Mouse (Mus musculus): ENCODE measurements around the gene Clptm1. TPM values are rescaled to one million over a fixed set of nuclear protein-coding genes. Genes with fewer than 3 reads are reported as not detected.
A peak's percentile ranks its signal among the peaks of the same experiment; 100 is the strongest.

Clptm1 gene
- polyA plus RNA-seq, 1 experiment from 2014 or later = 92.6 TPM

DNA sequence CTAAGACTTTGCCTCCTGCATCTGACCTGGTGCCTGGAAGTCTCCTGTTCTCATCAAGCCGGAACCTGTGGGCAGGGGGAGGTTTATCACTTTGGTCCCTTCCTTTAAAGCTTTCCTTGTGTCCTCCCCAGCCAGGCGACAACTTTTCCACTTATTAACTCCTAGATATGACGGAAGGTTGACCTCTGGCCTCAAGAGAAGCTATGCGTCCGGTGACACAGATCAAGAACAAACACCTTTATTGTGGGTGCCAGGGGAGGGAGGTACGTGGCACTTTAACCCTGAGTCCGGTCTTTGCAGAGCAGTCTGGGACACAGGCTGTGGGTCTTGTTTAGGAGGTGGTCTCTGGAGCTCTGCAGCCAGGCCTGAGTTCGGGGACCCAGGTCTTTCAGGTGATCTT is 13.0 kb upstream of the Clptm1 start, which contains the start of gene Apoc2:
TSS of gene Apoc2 (minus strand) at position 70 of the 400 bp plus-strand sequence.
- WGBS = 76% methylated on average over 8 of the region's 8 CpGs
- Histone ChIP-seq H3K27me3 (no peaks in the 10 kb centered on the region), H3K4me2 (no peak within 1 kb of the TSS), H3K4me1 (replicated peaks) (no peaks in the 10 kb centered on the region), H3K9ac (replicated peaks) (0 out of 2 replicates have a peak within 1 kb of the TSS, but pooled peaks have one; percentile 12), H3K9me3 (no peaks in the 10 kb centered on the region), H3K27ac (no peak within 1 kb of the TSS), H3K4me3 (replicated peaks) (no peak within 1 kb of the TSS), H3K36me3 (no peaks in the 10 kb centered on the region)
- ATAC-seq (ENCODE audit: insufficient number of reproducible peaks, insufficient read depth, low FRiP score, low TSS enrichment, low read depth) = no peak

DNA sequence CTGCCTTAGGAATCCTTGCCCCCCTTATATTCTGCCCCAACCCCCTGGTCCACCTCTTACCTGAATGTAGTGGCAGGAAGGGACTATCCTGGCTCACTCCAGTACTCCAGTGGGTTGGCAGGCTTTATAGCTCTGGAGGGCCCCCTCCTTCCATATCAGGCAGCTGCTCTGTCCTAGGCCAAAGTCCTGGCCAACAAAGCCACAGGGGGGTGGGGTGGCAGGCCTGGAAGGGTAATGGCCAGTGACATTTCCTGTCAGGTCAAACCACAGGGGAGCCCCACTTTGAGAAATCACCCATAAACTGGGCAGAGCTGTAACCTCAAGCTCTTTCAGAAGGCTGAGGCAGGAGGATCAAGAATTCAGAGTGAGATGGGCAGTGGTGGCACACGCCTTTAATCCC is 11.8 kb upstream of the Clptm1 start:
- Histone ChIP-seq H3K9me3 (no peaks in the 10 kb centered on the region), H3K4me2 (no peak overlapping the region), H3K9ac (replicated peaks) (no peak overlapping the region), H3K36me3 (no peaks in the 10 kb centered on the region), H3K27me3 (no peaks in the 10 kb centered on the region), H3K27ac (no peak overlapping the region), H3K4me3 (replicated peaks) (no peak overlapping the region), H3K4me1 (replicated peaks) (no peaks in the 10 kb centered on the region)
- ATAC-seq (ENCODE audit: insufficient number of reproducible peaks, insufficient read depth, low FRiP score, low TSS enrichment, low read depth) = no peak
- WGBS = 59% methylated on average over 1 of the region's 1 CpGs

DNA sequence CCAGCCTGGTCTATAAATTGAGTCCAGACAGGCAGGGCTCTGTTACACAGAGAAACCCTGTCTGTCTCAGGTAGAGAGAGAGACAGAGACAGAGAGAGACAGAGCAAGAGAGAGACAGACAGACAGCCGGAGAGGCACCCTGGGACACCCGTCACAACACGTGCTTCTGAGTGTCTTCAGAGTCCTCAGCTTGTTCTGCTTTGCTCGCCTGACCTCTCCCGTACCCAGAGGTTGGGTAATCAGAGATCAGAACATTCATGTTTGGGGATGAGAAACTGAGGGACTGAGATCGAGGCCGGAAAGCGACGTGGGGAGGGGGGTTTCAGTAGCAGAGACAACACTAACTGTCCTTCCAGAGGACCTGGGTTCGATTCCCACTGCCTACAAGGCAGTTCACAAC is 11.0 kb upstream of the Clptm1 start:
- no peak for ATAC-seq (ENCODE audit: insufficient number of reproducible peaks, insufficient read depth, low FRiP score, low TSS enrichment, low read depth)
- Histone ChIP-seq H3K36me3 (no peaks in the 10 kb centered on the region), H3K27ac (no peak overlapping the region), H3K9ac (replicated peaks) (no peak overlapping the region), H3K27me3 (no peaks in the 10 kb centered on the region), H3K4me2 (no peak overlapping the region), H3K9me3 (no peaks in the 10 kb centered on the region), H3K4me1 (replicated peaks) (no peaks in the 10 kb centered on the region), H3K4me3 (replicated peaks) (no peak overlapping the region)
- 83% methylated on average over 10 of the region's 10 CpGs for WGBS

DNA sequence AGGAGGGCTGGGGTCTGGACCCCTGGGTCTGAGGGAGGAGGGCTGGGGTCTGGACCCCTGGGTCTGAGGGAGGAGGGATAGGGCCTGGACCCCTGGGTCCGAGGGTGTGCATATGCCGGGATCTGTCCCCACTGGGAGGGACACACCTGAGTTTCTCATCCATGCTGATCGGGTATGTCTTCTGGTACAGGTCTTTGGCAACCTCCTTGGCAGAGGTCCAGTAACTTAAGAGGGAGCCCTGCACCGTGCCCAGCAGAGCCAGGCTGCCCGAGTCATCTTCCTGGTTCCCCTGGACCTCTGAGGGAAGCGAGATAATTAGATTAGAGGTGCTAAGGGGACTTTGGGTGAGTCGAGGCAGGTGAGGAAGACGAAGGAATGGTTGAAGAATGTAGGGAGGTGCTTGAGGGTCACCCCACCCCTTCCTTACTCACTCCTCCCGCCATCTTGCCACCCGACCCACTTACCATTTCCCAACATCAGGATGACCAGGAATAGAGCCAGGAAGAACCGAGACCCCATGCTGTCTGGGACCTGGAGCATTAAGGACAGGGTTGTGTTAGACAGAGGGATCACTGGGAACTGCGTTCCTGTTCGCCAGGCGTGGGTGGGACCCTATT is 8.4 kb upstream of the Clptm1 start:
- WGBS = 64% methylated on average over 14 of the region's 14 CpGs
- H3K36me3 ChIP-seq = no peaks in the 10 kb centered on the region
- no peaks in the 10 kb centered on the region for H3K27me3 ChIP-seq
- no peaks in the 10 kb centered on the region for H3K9me3 ChIP-seq
- no peak overlapping the region for H3K4me2 ChIP-seq
- H3K9ac ChIP-seq (replicated peaks) = no peak overlapping the region
- no peaks in the 10 kb centered on the region; the same call in 1 of the 2 replicates for H3K4me1 ChIP-seq (replicated peaks)
- H3K4me3 ChIP-seq (replicated peaks) = no peak overlapping the region
- no peak for ATAC-seq (ENCODE audit: insufficient number of reproducible peaks, insufficient read depth, low FRiP score, low TSS enrichment, low read depth)
- no peak overlapping the region for H3K27ac ChIP-seq

DNA sequence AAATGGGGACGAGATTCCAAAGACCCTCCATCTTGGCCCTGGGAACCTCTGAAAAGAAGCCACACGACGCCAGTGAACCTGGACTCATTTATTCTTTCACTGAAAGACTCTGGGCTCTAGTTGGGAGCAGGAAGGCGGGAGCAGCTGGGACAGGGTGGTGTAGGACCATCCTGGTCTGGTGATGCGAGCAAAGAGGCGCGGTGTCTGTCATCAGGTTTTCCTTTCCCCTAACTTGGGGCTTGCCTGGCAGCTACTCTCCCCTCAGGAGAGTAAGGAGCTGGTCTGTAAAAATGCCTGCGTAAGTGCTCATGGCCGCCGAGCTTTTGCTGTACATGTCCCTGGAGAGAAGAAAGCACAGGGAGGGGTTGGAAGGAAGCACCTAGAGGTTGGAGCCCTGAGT is 6.7 kb upstream of the Clptm1 start:
- Histone ChIP-seq H3K9ac (replicated peaks) (no peak overlapping the region), H3K27me3 (no peaks in the 10 kb centered on the region), H3K27ac (no peak overlapping the region), H3K4me3 (replicated peaks) (no peak overlapping the region), H3K36me3 (no peaks in the 10 kb centered on the region), H3K4me1 (replicated peaks) (no peaks in the 10 kb centered on the region; the same call in 1 of the 2 replicates), H3K4me2 (no peak overlapping the region), H3K9me3 (no peaks in the 10 kb centered on the region)
- ATAC-seq (ENCODE audit: insufficient number of reproducible peaks, insufficient read depth, low FRiP score, low TSS enrichment, low read depth) = no peak
- 64% methylated on average over 10 of the region's 10 CpGs for WGBS

DNA sequence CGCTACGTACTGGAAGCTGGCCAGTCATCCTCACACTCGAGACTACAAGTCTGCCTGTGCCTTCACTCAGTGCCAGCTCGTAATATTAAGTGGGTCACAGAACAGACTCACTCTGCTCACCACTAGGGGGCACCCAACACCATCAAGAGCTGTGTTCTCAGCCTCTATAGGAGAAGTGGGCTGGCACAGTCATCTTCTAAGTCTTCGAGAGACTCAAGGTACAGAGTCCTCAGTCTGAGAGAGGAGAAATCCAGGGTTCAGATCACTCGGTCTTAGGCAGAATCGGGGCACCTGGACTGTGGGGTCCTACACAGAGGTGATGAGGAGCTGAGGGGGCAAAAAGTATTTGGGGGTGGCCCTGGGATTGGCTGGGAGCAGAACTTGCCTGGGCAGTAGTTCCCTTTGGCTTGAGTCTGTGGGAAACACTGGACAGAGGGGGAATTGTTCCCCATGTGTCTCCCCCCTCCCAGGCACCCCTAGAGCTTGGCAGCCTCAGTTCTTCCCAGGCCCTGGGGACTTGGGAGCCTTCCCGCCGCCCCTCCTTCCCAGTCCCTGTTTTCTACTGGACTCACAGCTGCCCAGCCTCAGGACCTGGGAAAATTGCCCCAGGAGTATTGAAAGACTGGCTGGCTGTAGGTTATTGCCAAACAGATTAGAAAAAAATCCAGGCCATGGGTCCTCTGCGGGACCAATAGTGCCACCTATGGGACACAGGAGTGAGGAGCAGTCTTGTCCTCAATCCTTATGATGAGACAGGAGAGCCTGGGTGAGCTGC is 4.3 kb upstream of the Clptm1 start:
- no peaks in the 10 kb centered on the region for H3K9me3 ChIP-seq
- peaks cover 4% of the 10 kb centered on the region for H3K4me1 ChIP-seq (replicated peaks)
- peak; percentile 73 for ATAC-seq (ENCODE audit: insufficient number of reproducible peaks, insufficient read depth, low FRiP score, low TSS enrichment, low read depth)
- H3K27ac ChIP-seq = peak overlapping the region; percentile 53; the same call in 1 of the 2 replicates
- H3K9ac ChIP-seq (replicated peaks) = peak overlapping the region; percentile 14; the same call in 1 of the 2 replicates
- 0 out of 2 replicates have a peak overlapping the region, but pooled peaks have one; percentile 2 for H3K4me3 ChIP-seq (replicated peaks)
- peak overlapping the region; percentile 40 for H3K4me2 ChIP-seq
- WGBS = 5% methylated on average over 10 of the region's 10 CpGs
- no peaks in the 10 kb centered on the region for H3K36me3 ChIP-seq
- no peaks in the 10 kb centered on the region for H3K27me3 ChIP-seq

DNA sequence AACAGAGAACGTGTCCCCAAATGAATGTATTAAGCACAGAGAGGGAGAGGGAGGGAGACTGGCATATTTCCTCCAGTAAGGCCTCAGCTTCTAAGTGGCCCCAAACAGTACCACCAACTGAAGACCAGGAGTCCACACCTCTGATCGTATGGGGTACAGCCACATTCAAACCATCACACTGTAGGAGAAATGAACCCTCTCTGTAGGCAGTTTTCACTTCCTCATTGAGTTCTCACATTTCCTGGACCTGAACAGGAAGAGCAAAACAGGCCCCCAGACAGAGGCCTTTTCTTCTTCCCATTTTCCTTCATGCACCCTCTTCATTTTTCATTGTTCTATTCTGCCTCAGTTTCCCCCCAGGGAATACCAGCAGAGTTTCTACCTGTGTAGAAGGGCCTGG is 2.6 kb upstream of the Clptm1 start:
- WGBS = 76% methylated on average over 2 of the region's 2 CpGs
- H3K4me1 ChIP-seq (replicated peaks) = peaks cover 13% of the 10 kb centered on the region
- H3K36me3 ChIP-seq = peaks cover 6% of the 10 kb centered on the region; the same call in 1 of the 2 replicates
- no peak overlapping the region for H3K4me2 ChIP-seq
- no peak overlapping the region for H3K4me3 ChIP-seq (replicated peaks)
- H3K27ac ChIP-seq = no peak overlapping the region
- H3K9ac ChIP-seq (replicated peaks) = no peak overlapping the region
- ATAC-seq (ENCODE audit: insufficient number of reproducible peaks, insufficient read depth, low FRiP score, low TSS enrichment, low read depth) = no peak
- no peaks in the 10 kb centered on the region for H3K9me3 ChIP-seq
- H3K27me3 ChIP-seq = no peaks in the 10 kb centered on the region

DNA sequence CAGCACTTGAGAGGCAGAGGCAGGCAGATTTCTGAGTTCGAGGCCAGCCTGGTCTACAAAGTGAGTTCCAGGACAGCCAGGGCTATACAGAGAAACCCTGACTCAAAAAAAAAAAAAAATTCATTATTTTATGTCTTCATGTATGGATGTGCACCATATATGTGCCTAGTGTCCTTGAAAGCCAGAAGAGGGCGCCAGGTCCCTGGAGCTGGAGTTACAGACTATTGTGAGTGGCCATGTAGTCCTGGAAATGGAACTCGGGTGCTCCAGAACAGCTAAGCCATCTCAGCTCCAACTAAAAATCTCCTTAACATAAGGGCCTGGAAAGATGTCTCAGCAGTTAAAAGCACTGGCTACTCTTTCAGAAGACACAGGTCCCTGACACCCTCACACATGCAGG is 1.9 kb upstream of the Clptm1 start:
- H3K4me1 ChIP-seq (replicated peaks) = peaks cover 13% of the 10 kb centered on the region

DNA sequence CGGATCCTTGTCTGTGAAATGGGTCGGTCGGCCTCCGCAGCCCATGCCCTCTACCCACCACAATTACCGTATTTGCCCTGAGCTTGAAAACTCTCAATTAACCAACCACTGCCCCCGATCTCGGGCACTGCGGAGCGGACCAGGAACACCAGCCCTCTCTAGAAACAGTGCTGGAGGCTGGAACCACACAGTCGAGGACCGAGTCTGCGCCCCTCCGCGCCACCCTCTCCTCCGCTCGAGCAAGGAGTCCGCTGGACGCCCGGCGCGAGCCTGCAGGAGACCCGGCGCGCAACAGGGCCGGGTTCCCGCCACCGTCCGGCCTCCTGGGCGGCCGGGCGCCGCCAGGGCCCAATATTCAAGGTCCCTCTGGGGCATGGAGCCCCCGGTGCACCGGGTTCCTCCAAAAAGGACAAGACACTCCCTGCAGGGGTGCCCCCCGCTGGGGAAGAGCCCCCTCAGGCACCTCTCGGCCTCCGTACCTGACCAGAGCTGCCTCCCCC is 328 bp downstream of the Clptm1 start:
- ATAC-seq (ENCODE audit: insufficient number of reproducible peaks, insufficient read depth, low FRiP score, low TSS enrichment, low read depth) = peak; percentile 23; the same call in 1 of the 2 replicates
- Histone ChIP-seq H3K4me1 (replicated peaks) (peaks cover 13% of the 10 kb centered on the region), H3K4me3 (replicated peaks) (peak overlapping the region; percentile 100), H3K27me3 (no peaks in the 10 kb centered on the region), H3K4me2 (peak overlapping the region; percentile 88), H3K9ac (replicated peaks) (peak overlapping the region; percentile 96), H3K9me3 (no peaks in the 10 kb centered on the region), H3K36me3 (peaks cover 28% of the 10 kb centered on the region), H3K27ac (peak overlapping the region; percentile 56; the same call in 1 of the 2 replicates)
- under 1% methylated on average over 37 of the region's 37 CpGs for WGBS

More for the DNA sequence above, 1.9 kb upstream of the Clptm1 start:
- H3K27me3 ChIP-seq = no peaks in the 10 kb centered on the region
- H3K36me3 ChIP-seq = peaks cover 12% of the 10 kb centered on the region
- WGBS = 64% methylated on average over 3 of the region's 3 CpGs
- H3K27ac ChIP-seq = no peak overlapping the region
- no peak overlapping the region for H3K9ac ChIP-seq (replicated peaks)
- ATAC-seq (ENCODE audit: insufficient number of reproducible peaks, insufficient read depth, low FRiP score, low TSS enrichment, low read depth) = no peak
- H3K4me3 ChIP-seq (replicated peaks) = no peak overlapping the region
- H3K4me2 ChIP-seq = no peak overlapping the region
- no peaks in the 10 kb centered on the region for H3K9me3 ChIP-seq

DNA sequence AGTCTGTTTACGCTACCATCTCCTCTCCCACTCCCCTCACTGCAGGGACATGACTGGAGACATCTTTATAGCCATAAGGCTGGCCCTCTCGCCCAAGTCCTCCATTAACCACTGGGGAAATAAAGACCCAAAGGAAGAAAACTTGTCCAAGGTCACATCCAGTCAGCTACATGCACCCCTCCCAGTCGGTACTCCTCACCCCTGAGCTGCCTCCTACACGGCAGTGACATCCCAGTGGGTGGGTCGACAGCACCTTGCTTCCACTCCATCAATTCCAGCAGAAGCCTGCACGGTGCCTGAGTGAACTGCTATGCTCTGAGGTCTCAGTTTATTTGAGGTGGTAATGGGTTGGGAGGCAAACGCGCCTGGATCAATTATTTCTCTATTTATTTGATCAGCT is 893 bp downstream of the Clptm1 start:
- Histone ChIP-seq H3K36me3 (peaks cover 32% of the 10 kb centered on the region), H3K4me3 (replicated peaks) (peak overlapping the region; percentile 100), H3K4me2 (peak overlapping the region; percentile 88), H3K4me1 (replicated peaks) (peaks cover 13% of the 10 kb centered on the region), H3K27me3 (no peaks in the 10 kb centered on the region), H3K9ac (replicated peaks) (peak overlapping the region; percentile 96), H3K9me3 (no peaks in the 10 kb centered on the region), H3K27ac (no peak overlapping the region)
- WGBS = 14% methylated on average over 8 of the region's 8 CpGs
- 0 out of 2 replicates have a peak, but pooled peaks have one; percentile 29 for ATAC-seq (ENCODE audit: insufficient number of reproducible peaks, insufficient read depth, low FRiP score, low TSS enrichment, low read depth)

DNA sequence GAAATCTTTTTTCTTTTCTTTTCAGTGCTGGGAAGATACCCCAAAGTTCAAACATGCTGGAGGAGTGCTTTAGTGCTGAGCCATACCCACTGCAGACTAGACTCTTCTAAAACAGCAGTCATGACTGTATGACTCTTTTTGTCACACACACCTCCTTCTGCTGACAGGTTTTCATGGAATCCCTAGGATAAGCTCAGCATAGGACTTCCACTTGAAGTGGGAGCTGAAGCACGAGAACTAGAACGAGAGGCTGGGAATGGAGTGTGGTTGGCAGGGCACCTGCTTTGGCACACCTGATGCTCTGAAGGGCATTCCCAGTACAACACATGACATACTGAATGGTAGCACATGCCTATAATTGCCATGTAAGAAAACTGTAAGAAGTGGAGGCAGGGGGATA is 12.2 kb downstream of the Clptm1 start:
- 90% methylated on average over 2 of the region's 2 CpGs for WGBS

More for the DNA sequence above, 12.2 kb downstream of the Clptm1 start:
- Histone ChIP-seq H3K27ac (no peak overlapping the region), H3K4me2 (no peak overlapping the region), H3K4me1 (replicated peaks) (no peaks in the 10 kb centered on the region), H3K27me3 (no peaks in the 10 kb centered on the region), H3K4me3 (replicated peaks) (no peak overlapping the region), H3K9me3 (no peaks in the 10 kb centered on the region), H3K36me3 (peaks cover 86% of the 10 kb centered on the region), H3K9ac (replicated peaks) (no peak overlapping the region)
- ATAC-seq (ENCODE audit: insufficient number of reproducible peaks, insufficient read depth, low FRiP score, low TSS enrichment, low read depth) = no peak

Data from limb, embryonic 12.5 days (tissue).